Mouse (Mus musculus) stomach, embryonic 16.5 days (tissue): Measurements from ENCODE around the gene Nop9. TPM values are rescaled to one million over a fixed set of nuclear protein-coding genes. Genes with fewer than 3 reads are reported as not detected.

Experiments
- ATAC-seq: fragments of 200-750 bp; cut with Nextera tagmentation; 2 replicates; pipeline ENCODE4 v1.8.0; 2017; ENCODE audit warnings: moderate number of reproducible peaks, moderate TSS enrichment; ENCODE audit not compliant: insufficient read depth, low FRiP score
- H3K27ac ChIP-seq: fragments of 300-500 bp; sonication (generic); 2 replicates; pipeline ENCODE4 v1.5.1; 2014; ENCODE audit warnings: low read length
- H3K27me3 ChIP-seq: fragments of 300-500 bp; sonication (generic); 2 replicates; pipeline ENCODE4 v1.6.1; 2014; ENCODE audit warnings: low read length, control low read depth, mixed read lengths; ENCODE audit not compliant: control insufficient read depth, insufficient read depth
- H3K36me3 ChIP-seq: fragments of 300-500 bp; sonication (generic); 2 replicates; pipeline ENCODE4 v1.6.1; 2014; ENCODE audit warnings: low read length; ENCODE audit not compliant: control insufficient read depth, insufficient read depth
- H3K4me1 ChIP-seq: fragments of 300-500 bp; sonication (generic); 2 replicates; pipeline ENCODE4 v1.6.1; 2014; ENCODE audit warnings: low read length, control low read depth, mixed read lengths; ENCODE audit not compliant: control insufficient read depth, insufficient read depth
- H3K4me2 ChIP-seq: fragments of 300-500 bp; sonication (generic); 2 replicates; pipeline ENCODE4 v1.6.1; 2014; ENCODE audit warnings: low read depth, low read length, mixed read lengths
- H3K4me3 ChIP-seq: fragments of 300-500 bp; sonication (generic); replicated peaks from 2 replicates; pipeline ENCODE4 v1.5.1; 2014; ENCODE audit warnings: mild to moderate bottlenecking, low read length
- H3K9ac ChIP-seq: fragments of 300-500 bp; sonication (generic); 2 replicates; pipeline ENCODE4 v1.6.1; 2014; ENCODE audit warnings: low read length
- H3K9me3 ChIP-seq: fragments of 300-500 bp; sonication (generic); replicated peaks from 2 replicates; pipeline ENCODE4 v1.6.1; 2016; ENCODE audit warnings: low read length, control low read depth; ENCODE audit not compliant: control insufficient read depth
- WGBS: fragments of 180-500 bp; shearing (Covaris S2); extraction: QIAGEN DNeasy Blood & Tissue Kit; methylation state at CpG from one replicate; pipeline ENCODE4 v1.1.7; 2014; 5-methylcytosine and 5-hydroxymethylcytosine counted together
- polyA plus RNA-seq: library from polyadenylated mRNA; unstranded; fragments of >200 nt; fragmentation: Nextera tagmentation; extraction: Ambion mirVana; gene quantifications from 2 replicates; pipeline ENCODE4 v1.2.1, GENCODE M21; 2015

Nop9 gene
- polyA plus RNA-seq, 1 experiment from 2014 or later: 28.4 TPM

DNA sequence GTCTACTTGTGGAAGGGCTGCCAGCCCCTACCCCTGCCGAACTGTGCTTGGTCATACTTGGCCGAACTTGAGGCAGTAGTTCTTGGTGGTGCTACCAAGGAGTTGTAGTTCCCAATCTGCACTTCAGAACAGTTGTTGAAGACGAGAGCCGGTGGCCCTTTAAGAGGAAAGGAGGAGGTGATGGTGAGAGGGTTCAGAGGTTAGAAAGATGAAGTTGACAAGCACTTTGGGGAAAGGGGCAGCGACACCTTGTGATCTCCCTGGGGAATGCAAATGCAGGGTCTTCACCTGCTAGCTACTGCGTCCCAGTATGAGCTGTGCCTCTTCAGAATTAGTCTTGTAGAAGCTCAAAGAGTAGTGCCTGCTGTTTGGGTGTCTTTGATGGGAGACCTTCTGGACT is 39.7 kb downstream of the Nop9 start:
- H3K4me3 ChIP-seq: no peak overlapping the region
- H3K27me3 ChIP-seq: 0 out of 2 replicates have a peak, but pooled peaks cover 8% of the 10 kb centered on the region
- H3K27ac ChIP-seq: no peak overlapping the region
- WGBS: 42% methylated on average over 6 of the region's 6 CpGs
- H3K4me2 ChIP-seq: no peak overlapping the region
- H3K4me1 ChIP-seq: peaks cover 29% of the 10 kb centered on the region; the same call in 1 of the 2 replicates
- no peak overlapping the region for H3K9ac ChIP-seq
- H3K9me3 ChIP-seq: no peaks in the 10 kb centered on the region
- H3K36me3 ChIP-seq: no peaks in the 10 kb centered on the region
- no peak for ATAC-seq

- no peak for ATAC-seq
- H3K4me3 ChIP-seq: peak overlapping the region; percentile 51
- H3K9ac ChIP-seq: peak overlapping the region; percentile 71; the same call in 1 of the 2 replicates
- H3K27me3 ChIP-seq: 0 out of 2 replicates have a peak, but pooled peaks cover 8% of the 10 kb centered on the region
- H3K4me2 ChIP-seq: peak overlapping the region; percentile 72
- no peaks in the 10 kb centered on the region for H3K36me3 ChIP-seq
- no peak overlapping the region for H3K27ac ChIP-seq
- WGBS: 42% methylated on average over 11 of the region's 11 CpGs
- H3K9me3 ChIP-seq: no peaks in the 10 kb centered on the region
- H3K4me1 ChIP-seq: peaks cover 17% of the 10 kb centered on the region; the same call in 1 of the 2 replicates
These were observed 42.2 kb downstream of the Nop9 start for GRCm38 (mm10) chr14:55787731-55788130.

DNA sequence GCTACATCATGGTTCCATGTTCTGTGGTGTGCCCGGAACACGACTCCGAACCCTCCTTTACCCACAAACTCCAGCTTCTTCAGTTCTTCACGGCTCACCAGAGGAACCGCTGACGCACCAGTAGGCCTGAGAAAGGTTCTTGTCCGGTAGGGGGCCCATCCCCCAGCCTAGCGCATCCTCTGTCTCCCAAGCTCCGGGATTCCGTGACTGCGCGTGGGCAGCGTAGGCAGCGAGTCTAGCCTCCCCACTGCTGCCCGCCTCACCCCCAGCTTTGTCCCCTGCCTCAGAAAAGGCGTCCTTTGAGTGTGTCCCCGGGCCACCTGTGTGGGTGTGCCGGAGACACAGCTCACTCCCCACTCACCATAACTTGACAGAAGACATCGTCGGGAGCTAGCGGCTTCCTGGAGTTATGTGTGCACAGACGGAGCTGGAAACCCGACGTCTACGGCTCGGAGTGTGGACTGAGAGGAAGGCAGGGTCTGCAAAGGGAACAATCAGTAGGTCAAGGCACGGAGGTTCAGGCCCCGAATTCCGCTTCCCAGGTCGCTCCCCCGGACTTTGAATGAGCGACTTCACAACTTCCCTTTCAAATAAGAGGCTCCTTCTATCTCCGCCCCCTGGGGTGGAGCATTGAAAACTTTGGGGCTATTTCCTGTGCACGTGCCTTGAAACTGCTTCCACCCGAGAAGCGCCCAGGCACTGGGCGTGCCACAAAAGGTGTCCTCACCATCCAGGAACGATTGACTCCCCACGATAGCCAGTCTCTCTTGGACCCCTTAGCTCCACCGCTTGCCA is 43.0 kb downstream of the Nop9 start, which contains the start of gene Ripk3:
TSS of gene Ripk3 (minus strand) at position 610 of the 795 bp plus-strand sequence.
- Histone ChIP-seq H3K27me3 (0 out of 2 replicates have a peak, but pooled peaks cover 8% of the 10 kb centered on the region), H3K36me3 (no peaks in the 10 kb centered on the region), H3K4me2 (peak within 1 kb of the TSS; percentile 72), H3K4me1 (peaks cover 13% of the 10 kb centered on the region; the same call in 1 of the 2 replicates), H3K4me3 (peak within 1 kb of the TSS; percentile 51), H3K27ac (no peak within 1 kb of the TSS), H3K9ac (peak within 1 kb of the TSS; percentile 71), H3K9me3 (no peaks in the 10 kb centered on the region)
- 4% methylated on average over 40 of the region's 40 CpGs for WGBS
- ATAC-seq: no peak

DNA sequence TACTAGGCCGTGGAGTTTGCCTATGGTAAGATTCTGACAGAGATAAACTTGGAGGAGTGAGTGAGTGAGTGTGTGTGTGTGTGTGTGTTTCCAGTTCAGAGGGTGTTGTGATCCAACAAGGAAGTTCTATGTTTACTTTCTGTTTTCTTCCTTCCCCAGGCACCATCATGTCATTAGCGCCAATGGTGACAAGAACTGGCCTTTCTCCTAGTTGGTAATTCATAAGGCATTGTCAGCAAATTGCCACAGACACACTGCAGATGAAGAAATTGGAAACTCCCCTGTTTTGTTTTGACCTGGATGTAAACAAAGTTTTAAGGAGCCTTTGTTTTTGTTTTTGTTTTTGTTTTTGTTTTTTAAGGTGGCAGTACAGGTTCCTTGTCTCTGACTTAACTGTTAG is 48.0 kb downstream of the Nop9 start:
- no peaks in the 10 kb centered on the region for H3K9me3 ChIP-seq
- no peaks in the 10 kb centered on the region for H3K27me3 ChIP-seq
- H3K27ac ChIP-seq: no peak overlapping the region
- H3K4me2 ChIP-seq: no peak overlapping the region
- H3K4me1 ChIP-seq: peaks cover 2% of the 10 kb centered on the region; the same call in 1 of the 2 replicates
- no peak overlapping the region for H3K9ac ChIP-seq
- 50% methylated on average over 2 of the region's 2 CpGs for WGBS
- no peak for ATAC-seq
- no peak overlapping the region for H3K4me3 ChIP-seq
- no peaks in the 10 kb centered on the region for H3K36me3 ChIP-seq

DNA sequence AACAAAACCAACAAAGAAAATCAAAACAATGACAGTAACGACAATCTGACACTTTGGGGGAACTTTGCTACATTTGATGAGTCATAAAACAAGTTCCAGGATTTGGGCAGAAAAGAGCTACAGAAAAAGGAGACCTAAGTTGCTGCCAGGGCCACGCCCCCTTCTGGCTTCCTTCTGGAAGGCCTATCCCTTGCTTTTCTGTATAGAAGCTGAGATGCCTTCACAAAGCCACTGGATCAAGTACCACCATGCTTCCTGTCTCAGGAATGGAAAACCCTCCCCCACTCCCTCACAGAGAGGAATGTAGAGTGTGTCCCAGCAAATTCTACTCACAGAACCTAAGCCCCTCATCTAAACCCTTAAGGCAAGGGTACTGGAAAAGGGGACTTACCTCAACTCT is 48.5 kb downstream of the Nop9 start:
- Histone ChIP-seq H3K27me3 (no peaks in the 10 kb centered on the region), H3K4me2 (no peak overlapping the region), H3K4me1 (no peaks in the 10 kb centered on the region), H3K9ac (no peak overlapping the region), H3K27ac (no peak overlapping the region), H3K9me3 (no peaks in the 10 kb centered on the region), H3K4me3 (no peak overlapping the region), H3K36me3 (no peaks in the 10 kb centered on the region)
- 55% methylated on average over 2 of the region's 2 CpGs for WGBS
- ATAC-seq: no peak

- H3K9ac ChIP-seq: no peak overlapping the region
- 67% methylated on average over 15 of the region's 15 CpGs for WGBS
- H3K9me3 ChIP-seq: no peaks in the 10 kb centered on the region
- H3K4me2 ChIP-seq: no peak overlapping the region
- no peaks in the 10 kb centered on the region for H3K27me3 ChIP-seq
- H3K4me1 ChIP-seq: no peaks in the 10 kb centered on the region
- peak overlapping the region; percentile 81 for H3K27ac ChIP-seq
- H3K36me3 ChIP-seq: no peaks in the 10 kb centered on the region
- no peak overlapping the region for H3K4me3 ChIP-seq
- ATAC-seq: peak; percentile 93
These were observed 50.1 kb downstream of the Nop9 start for GRCm38 (mm10) chr14:55795380-55796163.

Other genes with a start within 250 kb of the Nop9 start
- gene Cpne6, start 235.2 kb upstream of the Nop9 start, polyA plus RNA-seq: 0.25 and 0.31 TPM in 2 replicates
- gene Nrl, start 220.7 kb upstream of the Nop9 start, polyA plus RNA-seq: not detected in 2 replicates
- gene Pck2, start 205.4 kb upstream of the Nop9 start, polyA plus RNA-seq: 50.1 and 54.5 TPM in 2 replicates
- gene Dcaf11, start 185.7 kb upstream of the Nop9 start, polyA plus RNA-seq: 76.7 and 77.6 TPM in 2 replicates
- 0.89 and 1.2 TPM in 2 replicates for gene A730061H03Rik, start 185.3 kb upstream of the Nop9 start, polyA plus RNA-seq
- gene Fitm1, start 170.1 kb upstream of the Nop9 start, polyA plus RNA-seq: 0.64 and 8.1 TPM in 2 replicates
- gene Psme1, start 167.6 kb upstream of the Nop9 start, polyA plus RNA-seq: 149 and 162 TPM in 2 replicates
- gene Emc9, start 160.4 kb upstream of the Nop9 start, polyA plus RNA-seq: 11.4 and 11.5 TPM in 2 replicates
- gene Psme2, start 154.6 kb upstream of the Nop9 start, polyA plus RNA-seq: 203 and 283 TPM in 2 replicates
- 18.1 and 19.1 TPM in 2 replicates for gene Rnf31, start 154.0 kb upstream of the Nop9 start, polyA plus RNA-seq
- gene Irf9, start 142.1 kb upstream of the Nop9 start, polyA plus RNA-seq: 10.7 and 12.4 TPM in 2 replicates
- gene Rec8, start 127.7 kb upstream of the Nop9 start, polyA plus RNA-seq: 10.9 and 13.8 TPM in 2 replicates
- 86.3 and 114 TPM in 2 replicates for gene Ipo4, start 109.7 kb upstream of the Nop9 start, polyA plus RNA-seq
- gene Gm49378, start 107.8 kb upstream of the Nop9 start, polyA plus RNA-seq: 2.0 and 2.5 TPM in 2 replicates
- 116 and 123 TPM in 2 replicates for gene Tm9sf1, start 101.9 kb upstream of the Nop9 start, polyA plus RNA-seq
- gene Tssk4, start 95.5 kb upstream of the Nop9 start, polyA plus RNA-seq: 0.50 and 1.1 TPM in 2 replicates
- 54.4 and 55.8 TPM in 2 replicates for gene Mdp1, start 85.2 kb upstream of the Nop9 start, polyA plus RNA-seq
- gene Gmpr2, start 73.8 kb upstream of the Nop9 start, polyA plus RNA-seq: 58.0 and 63.4 TPM in 2 replicates
- gene Nedd8, start 73.6 kb upstream of the Nop9 start, polyA plus RNA-seq: 462 and 484 TPM in 2 replicates
- gene Tinf2, start 63.9 kb upstream of the Nop9 start, polyA plus RNA-seq: 34.4 and 36.3 TPM in 2 replicates
- 53.1 and 72.9 TPM in 2 replicates for gene Tgm1, start 31.8 kb upstream of the Nop9 start, polyA plus RNA-seq
- 36.3 and 37.1 TPM in 2 replicates for gene Rabggta, start 23.4 kb upstream of the Nop9 start, polyA plus RNA-seq
- gene Dhrs1, start within 50 bp of the Nop9 start, polyA plus RNA-seq: 107 and 125 TPM in 2 replicates
- 14.8 and 15.1 TPM in 2 replicates for gene Cideb, start 12.8 kb downstream of the Nop9 start, polyA plus RNA-seq
- 0.71 and 0.81 TPM in 2 replicates for gene Ltb4r2, start 15.7 kb downstream of the Nop9 start, polyA plus RNA-seq
- 2.4 and 4.8 TPM in 2 replicates for gene Ltb4r1, start 20.3 kb downstream of the Nop9 start, polyA plus RNA-seq
- 7.7 and 8.2 TPM in 2 replicates for gene Adcy4, start 38.4 kb downstream of the Nop9 start, polyA plus RNA-seq
- gene Ripk3, start 43.2 kb downstream of the Nop9 start, polyA plus RNA-seq: 32.7 and 34.4 TPM in 2 replicates
- 32.9 and 33.9 TPM in 2 replicates for gene Nfatc4, start 77.5 kb downstream of the Nop9 start, polyA plus RNA-seq
- 18.0 and 19.3 TPM in 2 replicates for gene Nynrin, start 108.3 kb downstream of the Nop9 start, polyA plus RNA-seq
- gene Cbln3, start 138.7 kb downstream of the Nop9 start, polyA plus RNA-seq: 0.45 and 0.66 TPM in 2 replicates
- 18.5 and 21.7 TPM in 2 replicates for gene Khnyn, start 139.3 kb downstream of the Nop9 start, polyA plus RNA-seq
- 65.5 and 66.5 TPM in 2 replicates for gene Sdr39u1, start 154.6 kb downstream of the Nop9 start, polyA plus RNA-seq
- 18.9 and 33.3 TPM in 2 replicates for gene Cma1, start 199.0 kb downstream of the Nop9 start, polyA plus RNA-seq
- gene Cma2, start 205.3 kb downstream of the Nop9 start, polyA plus RNA-seq: not detected in 2 replicates